In genomic region chr5:57713980-57714379, GRCm38 (mm10) we compare ENCODE assay signal across 8 mouse cellular contexts. TPM values are rescaled to one million over a fixed set of nuclear protein-coding genes. Genes with fewer than 3 reads are reported as not detected.
DNase-seq lines count a peak whose midpoint lies in the region; ATAC-seq and TF ChIP-seq lines count a peak whose summit lies in the region.

No protein-coding gene starts in this region.

- H3K36me3 ChIP-seq in erythroblast, embryonic 14.5 days (ENCODE audit: control insufficient read depth): no peaks in the 10 kb centered on the region
- H3K36me3 ChIP-seq in C2C12 (ENCODE audit: control insufficient read depth, insufficient read depth): no peaks in the 10 kb centered on the region

- peak overlapping the region; percentile 65 for H3K4me3 ChIP-seq in erythroblast, embryonic 14.5 days (replicated peaks)
- H3K4me3 ChIP-seq in C2C12 (ENCODE audit: insufficient read depth, poor library complexity, severe bottlenecking): peak overlapping the region; percentile 57
- peak overlapping the region; percentile 80 for H3K4me3 ChIP-seq in layer of hippocampus, adult 2 months

- peak; percentile 80 for DNase-seq in embryo, embryonic 10.5 days (ENCODE audit: low spot score)
- peak; percentile 51 to 55 for DNase-seq in heart, postnatal 10 days
- no peak for DNase-seq in layer of hippocampus, adult 2 months (ENCODE audit: low spot score in 2 of 2)
- peak; percentile 20 for DNase-seq in yolk sac, embryonic 10.5 days (ENCODE audit: low spot score)

- H3K27me3 ChIP-seq in erythroblast, embryonic 14.5 days (ENCODE audit: control insufficient read depth): peaks cover 58% of the 10 kb centered on the region
- H3K27me3 ChIP-seq in C2C12 (ENCODE audit: control insufficient read depth, insufficient read depth, insufficient read length): no peaks in the 10 kb centered on the region

- no peak overlapping the region for H3ac ChIP-seq in C2C12 (ENCODE audit: control insufficient read depth, insufficient read length, low read depth)

- ATAC-seq in erythroblast, adult 5-6 weeks (replicated peaks; ENCODE audit: low FRiP score, poor library complexity, severe bottlenecking): no peak
- 0 out of 2 replicates have a peak, but pooled peaks have one; percentile 18 for ATAC-seq in megakaryocyte, adult 5-6 weeks (ENCODE audit: poor library complexity, severe bottlenecking)

- H3K9me3 ChIP-seq in erythroblast, embryonic 14.5 days (ENCODE audit: control insufficient read depth, low read length): peaks cover 2% of the 10 kb centered on the region; the same call in 1 of the 2 replicates

- intact Hi-C loops in heart, postnatal 10 days (cut with DNase I): loop anchor here (1.0 to 5.0 kb wide), 2 partner anchors 1023 to 1112 kb away; no protein-coding TSS in a partner anchor

- H3K79me3 ChIP-seq in C2C12 (ENCODE audit: low read depth): no peaks in the 10 kb centered on the region

- H3K27ac ChIP-seq in layer of hippocampus, adult 2 months: peak overlapping the region; percentile 93

- TF ChIP-seq CTCF in C2C12 (IDR thresholded peaks at IDR 0.05; ENCODE audit: control insufficient read depth, insufficient read depth, insufficient read length): peak; percentile 24
- TF ChIP-seq CTCF in layer of hippocampus, adult 2 months (conservative IDR thresholded peaks at IDR 0.05): peak; percentile 84

- H3K79me2 ChIP-seq in C2C12 (ENCODE audit: control insufficient read depth, insufficient read depth): peaks cover 10% of the 10 kb centered on the region

- H3K4me1 ChIP-seq in erythroblast, embryonic 14.5 days (ENCODE audit: control insufficient read depth): peaks cover 44% of the 10 kb centered on the region

TF ChIP-seq in C2C12, 6 proteins besides CTCF, POLR2A, EP300 and RAD21:
- no peak for TF ChIP-seq MAX (IDR thresholded peaks at IDR 0.05)
- no peak for TF ChIP-seq MYOD1 (IDR thresholded peaks at IDR 0.05; ENCODE audit: control insufficient read depth, insufficient read length, low read depth)
- no peak for TF ChIP-seq USF1 (IDR thresholded peaks at IDR 0.05; ENCODE audit: low read depth)
- TF ChIP-seq FOSL1 (IDR thresholded peaks at IDR 0.05; ENCODE audit: insufficient read depth, low read length, poor library complexity, severe bottlenecking): no peak
TF ChIP-seq in C2C12: peak in this region for 0.

RNA-seq across cellular contexts. Expression of gene Pcdh7, which starts 3.8 kb away (rescaled TPM):
- 0.01 TPM in 1 of 2 replicates, not detected in the other for polyA plus RNA-seq in erythroblast, embryonic 14.5 days (2012)
- total RNA-seq in erythroblast, adult 5-6 weeks (2015; ENCODE audit: low replicate concordance): 0.19 and 1.5 TPM in 2 replicates
- 1.4 TPM in 1 of 2 replicates, not detected in the other for total RNA-seq in erythroblast, adult 5-6 weeks (2017; ENCODE audit: low replicate concordance)
- polyA plus RNA-seq in C2C12 (2012; fragmentation: generic; extraction: Trizol): 24.7 TPM
- 100 to 1,000 TPM; 121 to 128 TPM for total RNA-seq in heart, postnatal 10 days (2021)
- total RNA-seq in layer of hippocampus, adult 2 months (2021): 10 to 100 TPM; 64.2 to 65.2 TPM
- 0.16 and 1.1 TPM in 2 replicates for total RNA-seq in megakaryocyte, adult 5-6 weeks (2015)
- total RNA-seq in megakaryocyte, adult 5-6 weeks (2017): 0.26 TPM in 1 of 2 replicates, not detected in the other

Comparison
In these comparisons a context has a peak if more than half of its experiments do, and no peak if none do; other contexts are left out.
1. DNase-seq: peak in embryo, embryonic 10.5 days (single experiment), heart, postnatal 10 days (2 of 2) and yolk sac, embryonic 10.5 days (single experiment); none in layer of hippocampus, adult 2 months (0 of 2).
2. RNA of gene Pcdh7, which starts 3.8 kb away (total RNA-seq): 121 to 128 TPM in heart, postnatal 10 days and 64.2 to 65.2 TPM in layer of hippocampus, adult 2 months; 0.16 to 1.1 TPM in megakaryocyte, adult 5-6 weeks and 0.19 to 1.5 TPM in erythroblast, adult 5-6 weeks; every median in the first group is over 10 times any median in the second.
3. Peak in every context shown above with its lines, with median percentiles within 50 percentile points of each other: H3K4me3 ChIP-seq.